Mouse (Mus musculus): ENCODE measurements at regions not wholly inside any gene's neighbourhood (a gene's known extent, or its start where the extent isn't known, plus 50 kb on each side); places are given as distances from the start of the nearest gene placed in this dataset.

GRCm38 (mm10) chr1:183504103-183504841, 86.3 kb downstream of the Hhipl2 start:
- DNase-seq: peak; percentile 35 to 53

- no peak for DNase-seq
Measured at GRCm38 (mm10) chr1:183507893-183508292, 89.9 kb downstream of the Hhipl2 start.

GRCm38 (mm10) chr1:183510759-183511158, 92.7 kb downstream of the Hhipl2 start:
- DNase-seq: no peak

GRCm38 (mm10) chr1:183513876-183514275, 95.9 kb downstream of the Hhipl2 start:
- DNase-seq: no peak

- peak; percentile 58 to 67 for DNase-seq
Measured at GRCm38 (mm10) chr1:183514281-183514983, 96.4 kb downstream of the Hhipl2 start.

GRCm38 (mm10) chr1:183514984-183515287, 96.9 kb downstream of the Hhipl2 start:
- no peak for DNase-seq

GRCm38 (mm10) chr1:183516167-183516566, 98.2 kb downstream of the Hhipl2 start:
- DNase-seq: peak in 1 of 2 experiments; percentile 21

- no peak for DNase-seq
Measured at GRCm38 (mm10) chr1:183517236-183517635, 99.2 kb downstream of the Hhipl2 start.

GRCm38 (mm10) chr1:183521569-183521968, 103.6 kb downstream of the Hhipl2 start:
- DNase-seq: no peak

- DNase-seq: no peak
Measured at GRCm38 (mm10) chr1:183533386-183533785, 115.4 kb downstream of the Hhipl2 start.

GRCm38 (mm10) chr1:183548752-183549387, 130.9 kb downstream of the Hhipl2 start:
- no peak for DNase-seq

GRCm38 (mm10) chr1:183552617-183553016, 134.6 kb downstream of the Hhipl2 start:
- DNase-seq: no peak

- no peak for DNase-seq
Measured at GRCm38 (mm10) chr1:183553219-183553618, 135.2 kb downstream of the Hhipl2 start.

GRCm38 (mm10) chr1:183562853-183563252, 144.8 kb downstream of the Hhipl2 start:
- no peak for DNase-seq

GRCm38 (mm10) chr1:183573621-183574585, 155.9 kb downstream of the Hhipl2 start:
- DNase-seq: no peak

- no peak for DNase-seq
Measured at GRCm38 (mm10) chr1:183584861-183585260, 166.8 kb downstream of the Hhipl2 start.

- DNase-seq: peak; percentile 53 to 66
Measured at GRCm38 (mm10) chr1:183586406-183586805, 168.4 kb downstream of the Hhipl2 start.

- DNase-seq: no peak
Measured at GRCm38 (mm10) chr1:183595306-183595705, 177.3 kb downstream of the Hhipl2 start.

GRCm38 (mm10) chr1:183600466-183600865, 182.5 kb downstream of the Hhipl2 start:
- DNase-seq: no peak

- no peak for DNase-seq
Measured at GRCm38 (mm10) chr1:183611966-183612694, 194.1 kb downstream of the Hhipl2 start.

- DNase-seq: no peak
Measured at GRCm38 (mm10) chr1:183619451-183620059, 201.5 kb downstream of the Hhipl2 start.

- DNase-seq: no peak
Measured at GRCm38 (mm10) chr1:183622341-183622740, 204.3 kb downstream of the Hhipl2 start.
